Mouse (Mus musculus) ZHBTc4 (cell line): Measurements from ENCODE around the gene Caap1.

Experiments used
- DNase-seq: peaks from one replicate; pipeline ENCODE4 v3.0.0-alpha.2; 2011; ENCODE audit warnings: low read depth, low spot score

The Caap1 gene

GRCm38 (mm10) chr4:94515366-94515765, 41.2 kb downstream of the Caap1 start:
- no peak for DNase-seq

- peak; percentile 58 for DNase-seq
These were observed 79.7 kb downstream of the Caap1 start for GRCm38 (mm10) chr4:94476749-94477399.

GRCm38 (mm10) chr4:94473286-94473685, 83.3 kb downstream of the Caap1 start:
- no peak for DNase-seq

GRCm38 (mm10) chr4:94459424-94459823, 97.2 kb downstream of the Caap1 start:
- no peak for DNase-seq

DNA sequence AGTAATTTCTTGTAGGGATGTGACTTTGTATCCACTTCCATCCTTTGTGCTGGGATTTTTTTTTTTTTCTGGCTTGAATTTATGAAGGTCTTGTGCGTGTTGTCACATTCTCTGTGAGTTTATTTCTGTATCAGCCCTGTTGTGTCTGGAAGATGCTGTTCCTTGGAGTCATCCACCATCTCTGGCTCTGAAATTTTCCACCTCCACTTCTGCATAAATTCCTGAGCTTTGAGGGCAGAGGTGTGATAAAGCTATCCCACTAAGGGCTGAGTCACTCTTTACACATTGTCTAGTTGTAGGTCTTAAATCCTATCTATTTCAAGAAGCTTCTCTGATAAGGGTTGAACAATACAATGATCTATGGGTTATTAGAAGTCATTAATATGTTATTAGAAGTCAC, 101.7 kb downstream of the Caap1 start:
- DNase-seq: no peak
